Mouse (Mus musculus) CH12.LX (cell line): ENCODE measurements around the gene Col18a1.

Experiments
- CTCF ChIP-seq, 2 experiments: IDR thresholded peaks in 1 of 2; conservative IDR thresholded peaks in 1 of 2; 2 replicates each; pipeline ENCODE4 v1.5.1; 2011 to 2012; ENCODE audit warnings: low read depth in 2 of 2, low read length in 2 of 2, improper control_type of control experiment in 1 of 2, inconsistent platforms in 1 of 2, mild to moderate bottlenecking in 1 of 2, moderate library complexity in 1 of 2
- EP300 ChIP-seq: IDR thresholded peaks from 2 replicates; pipeline ENCODE4 v1.6.1; 2011; ENCODE audit warnings: low read length, improper control_type of control experiment
- NRF1 ChIP-seq: IDR thresholded peaks from 2 replicates; pipeline ENCODE4 v1.6.1; 2014; ENCODE audit warnings: low read depth, mild to moderate bottlenecking, inconsistent platforms, low read length, improper control_type of control experiment, moderate library complexity
- POLR2A ChIP-seq: IDR thresholded peaks from 2 replicates; pipeline ENCODE4 v1.6.1; 2011; ENCODE audit warnings: low read depth, mild to moderate bottlenecking, improper control_type of control experiment, low read length
- POLR2AphosphoS2 ChIP-seq: IDR thresholded peaks from 2 replicates; pipeline ENCODE4 v1.6.1; 2011; ENCODE audit warnings: low read depth, low read length, improper control_type of control experiment
- TBP ChIP-seq: conservative IDR thresholded peaks from 2 replicates; pipeline ENCODE4 v1.6.1; 2011; ENCODE audit warnings: low read depth, low read length, improper control_type of control experiment
- USF1 ChIP-seq: IDR thresholded peaks from 2 replicates; pipeline ENCODE4 v1.6.1; 2014; ENCODE audit warnings: low read depth, mild to moderate bottlenecking, inconsistent platforms, low read length, improper control_type of control experiment
- ZNF384 ChIP-seq: IDR thresholded peaks from 2 replicates; pipeline ENCODE4 v1.6.1; 2012; ENCODE audit warnings: low read depth, low read length, improper control_type of control experiment, inconsistent platforms

GRCm38 (mm10) chr10:77029761-77030160, 136.6 kb downstream of the Col18a1 start:
- no peak for TF ChIP-seq CTCF (conservative IDR thresholded peaks at IDR 0.05 in 1 of 2, IDR thresholded peaks at IDR 0.05 in 1 of 2; ENCODE audit: low read depth in 2 of 2, low read length in 2 of 2)
- no peak for TF ChIP-seq ZNF384
- no peak for TF ChIP-seq POLR2A
- TF ChIP-seq NRF1 = no peak
- TF ChIP-seq EP300 = no peak
- TF ChIP-seq POLR2AphosphoS2 = no peak
- TF ChIP-seq USF1 = no peak
- TF ChIP-seq TBP = no peak
